7 mouse cellular contexts compared by ENCODE assay signal in genomic region chr7:35055619-35056435, GRCm38 (mm10). TPM values are rescaled to one million over a fixed set of nuclear protein-coding genes. Genes with fewer than 3 reads are reported as not detected.
DNase-seq lines count a peak whose midpoint lies in the region; ATAC-seq and TF ChIP-seq lines count a peak whose summit lies in the region.

No protein-coding gene starts in this region.

- WGBS in heart, embryonic 15.5 days, result under 1% methylated on average over 76 of the region's 77 CpGs
- under 1% methylated on average over 68 of the region's 77 CpGs for WGBS in liver, postnatal 0 days (ENCODE audit: insufficient replicate concordance)
- WGBS in olfactory bulb, adult 2 months, result under 1% methylated on average over 69 of the region's 77 CpGs

- H3K36me3 ChIP-seq in heart, embryonic 15.5 days, result no peaks in the 10 kb centered on the region
- H3K36me3 ChIP-seq in liver, postnatal 0 days (replicated peaks; ENCODE audit: insufficient read depth, low read length), result peaks cover 3% of the 10 kb centered on the region; the same call in 1 of the 2 replicates

- peak overlapping the region; percentile 86 for H3K9ac ChIP-seq in heart, embryonic 15.5 days
- peak overlapping the region; percentile 92 for H3K9ac ChIP-seq in liver, postnatal 0 days (replicated peaks)

- H3K27ac ChIP-seq in brown adipose tissue, adult 24 weeks (replicated peaks; ENCODE audit: low read depth, low read length), result peak overlapping the region; percentile 93
- H3K27ac ChIP-seq in heart, embryonic 15.5 days, result peak overlapping the region; percentile 86
- peak overlapping the region; percentile 96 for H3K27ac ChIP-seq in layer of hippocampus, adult 2 months
- H3K27ac ChIP-seq in liver, postnatal 0 days (ENCODE audit: low read depth), result peak overlapping the region; percentile 98
- H3K27ac ChIP-seq in olfactory bulb, adult 2 months (ENCODE audit: insufficient read depth, low read depth, low read length), result peak overlapping the region; percentile 48; the same call in 1 of the 2 replicates

- peak overlapping the region; percentile 83 for H3K4me2 ChIP-seq in heart, embryonic 15.5 days
- H3K4me2 ChIP-seq in liver, postnatal 0 days (ENCODE audit: low read depth, low read length), result peak overlapping the region; percentile 77

- DNase-seq in NIH3T3 (ENCODE audit: low read depth), result peak; percentile 78
- peak; percentile 42 to 73 for DNase-seq in layer of hippocampus, adult 2 months (ENCODE audit: low spot score in 2 of 2)
- DNase-seq in liver, postnatal 0 days, result peak; percentile 81

- H3K9me3 ChIP-seq in heart, embryonic 15.5 days (replicated peaks), result no peaks in the 10 kb centered on the region
- no peaks in the 10 kb centered on the region for H3K9me3 ChIP-seq in liver, postnatal 0 days (ENCODE audit: low read length)

- no peaks in the 10 kb centered on the region for H3K27me3 ChIP-seq in heart, embryonic 15.5 days
- H3K27me3 ChIP-seq in liver, postnatal 0 days (ENCODE audit: insufficient read depth, low read length), result no peaks in the 10 kb centered on the region

- peaks cover 14% of the 10 kb centered on the region for H3K4me1 ChIP-seq in brown adipose tissue, adult 24 weeks (ENCODE audit: control insufficient read depth, insufficient read depth, insufficient read length, low read length)
- H3K4me1 ChIP-seq in heart, embryonic 15.5 days (replicated peaks), result peaks cover 18% of the 10 kb centered on the region
- peaks cover 35% of the 10 kb centered on the region for H3K4me1 ChIP-seq in liver, postnatal 0 days (ENCODE audit: insufficient read depth)
- peaks cover 2% of the 10 kb centered on the region for H3K4me1 ChIP-seq in olfactory bulb, adult 2 months (ENCODE audit: control insufficient read depth, insufficient read depth, low read length)

- no peak; the same call in 1 of the 2 replicates for TF ChIP-seq POLR2A in olfactory bulb, adult 2 months (IDR thresholded peaks at IDR 0.05; ENCODE audit: insufficient read depth, low read depth, low read length)

- peak overlapping the region; percentile 80 for H3K4me3 ChIP-seq in brown adipose tissue, adult 24 weeks (ENCODE audit: insufficient read depth, low read depth, low read length)
- peak overlapping the region; percentile 98 for H3K4me3 ChIP-seq in heart, embryonic 15.5 days
- H3K4me3 ChIP-seq in layer of hippocampus, adult 2 months, result peak overlapping the region; percentile 72
- peak overlapping the region; percentile 89 for H3K4me3 ChIP-seq in liver, postnatal 0 days (ENCODE audit: low read depth, low read length)
- peak overlapping the region; percentile 87 for H3K4me3 ChIP-seq in olfactory bulb, adult 2 months (ENCODE audit: insufficient read depth, low read depth, low read length)

- peak; percentile 37 for TF ChIP-seq CTCF in layer of hippocampus, adult 2 months (conservative IDR thresholded peaks at IDR 0.05)
- 0 out of 2 replicates have a peak, but pooled peaks have one; percentile 13 for TF ChIP-seq CTCF in liver, postnatal 0 days (IDR thresholded peaks at IDR 0.05; ENCODE audit: low read depth)
- TF ChIP-seq CTCF in olfactory bulb, adult 2 months (IDR thresholded peaks at IDR 0.05; ENCODE audit: insufficient read depth, low read depth, low read length), result no peak

- TF ChIP-seq EP300 in liver, postnatal 0 days (IDR thresholded peaks at IDR 0.05; ENCODE audit: low read depth), result no peak

- peak; percentile 31; the same call in 1 of the 2 replicates for ATAC-seq in erythroid progenitor cell, adult 5-6 weeks (replicated peaks; ENCODE audit: low FRiP score, poor library complexity, severe bottlenecking)
- ATAC-seq in heart, embryonic 15.5 days (replicated peaks; ENCODE audit: insufficient number of reproducible peaks, insufficient read depth, low FRiP score, low read depth), result peak; percentile 80
- ATAC-seq in liver, postnatal 0 days, result peak; percentile 74

RNA-seq across cellular contexts. Expression of gene Cebpg, which starts 0.5 kb away (rescaled TPM):
- polyA plus RNA-seq in brown adipose tissue, adult 24 weeks (2012; ENCODE audit: insufficient read depth, insufficient read length, missing spikeins), result 45.5 and 53.7 TPM in 2 replicates
- 41.1 and 56.6 TPM in 2 replicates for total RNA-seq in erythroid progenitor cell, adult 5-6 weeks (2015; ENCODE audit: low replicate concordance)
- 55.4 and 81.1 TPM in 2 replicates for total RNA-seq in erythroid progenitor cell, adult 5-6 weeks (2017; ENCODE audit: low replicate concordance)
- 18.0 and 22.1 TPM in 2 replicates for polyA plus RNA-seq in heart, embryonic 15.5 days (2015; fragmentation: Nextera tagmentation; extraction: Ambion mirVana)
- total RNA-seq in layer of hippocampus, adult 2 months (2021), result 10 to 100 TPM; 28.0 to 32.8 TPM
- polyA plus RNA-seq in liver, postnatal 0 days (2015; fragmentation: Nextera tagmentation; extraction: Ambion mirVana), result 30.8 and 35.2 TPM in 2 replicates
- not detected in 2 replicates for polyA plus RNA-seq in olfactory bulb, adult 2 months (2012; ENCODE audit: insufficient read depth, insufficient read length, low replicate concordance, missing spikeins)

Comparison
In these comparisons a context has a peak if more than half of its experiments do, and no peak if none do; other contexts are left out.
1. Peak in every context shown above with its lines: DNase-seq, ATAC-seq, H3K4me3 ChIP-seq and H3K27ac ChIP-seq.
2. H3K27ac ChIP-seq: peak in every context shown above with its lines; median percentile 98 in liver, postnatal 0 days; 96 in layer of hippocampus, adult 2 months; 93 in brown adipose tissue, adult 24 weeks; 86 in heart, embryonic 15.5 days; 48 in olfactory bulb, adult 2 months.